Mouse (Mus musculus): ENCODE data around the gene Gm39566.

DNA sequence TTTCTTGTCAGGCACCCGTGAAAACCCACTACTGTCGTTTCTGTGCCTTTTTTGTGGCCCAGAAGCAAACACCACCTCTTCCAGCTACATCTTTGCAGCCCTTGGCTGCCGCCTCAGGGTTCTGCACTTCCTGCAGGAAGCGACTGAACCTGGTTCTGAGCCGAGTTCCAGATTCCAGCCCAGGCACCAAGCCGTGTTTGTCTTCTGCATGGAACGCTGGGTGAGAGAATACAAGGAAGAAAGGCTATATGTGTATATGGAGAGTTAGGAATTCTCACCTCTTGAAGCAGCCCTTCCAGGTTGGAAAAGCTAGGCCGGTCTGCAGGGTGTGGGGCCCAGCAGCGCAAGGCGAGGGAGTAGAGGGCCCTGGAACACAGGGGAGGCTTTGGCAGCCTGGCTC, 39.6 kb upstream of the Gm39566 start:
- TF ChIP-seq CTCF (IDR thresholded peaks at IDR 0.05; ENCODE audit: extremely low read depth, insufficient read length, insufficient replicate concordance, low read depth, low read length) (no peak), POLR2A (IDR thresholded peaks at IDR 0.05; ENCODE audit: low read depth, low read length) (no peak)
